Mouse (Mus musculus): ENCODE data around the gene Cds2. TPM values are rescaled to one million over a fixed set of nuclear protein-coding genes. Genes with fewer than 3 reads are reported as not detected.

The Cds2 gene
- polyA plus RNA-seq, 1 experiment: 181 TPM

- no peak for TF ChIP-seq POLR2A (IDR thresholded peaks at IDR 0.05; ENCODE audit: insufficient read depth, low read depth, low read length)
- TF ChIP-seq CTCF (IDR thresholded peaks at IDR 0.05; ENCODE audit: insufficient read depth, low read depth, low read length): no peak
- H3K27ac ChIP-seq (ENCODE audit: insufficient read depth, low read depth, low read length): no peak overlapping the region
- peaks cover 2% of the 10 kb centered on the region; the same call in 1 of the 2 replicates for H3K4me1 ChIP-seq (ENCODE audit: control insufficient read depth, insufficient read depth, low read length)
- WGBS: 94% methylated on average over 3 of the region's 3 CpGs
- H3K4me3 ChIP-seq (ENCODE audit: insufficient read depth, low read depth, low read length): no peak overlapping the region
These were observed 19.6 kb upstream of the Cds2 start for GRCm38 (mm10) chr2:132243370-132243769.

- Histone ChIP-seq H3K27ac (ENCODE audit: insufficient read depth, low read depth, low read length) (peak within 1 kb of the TSS; percentile 6; the same call in 1 of the 2 replicates), H3K4me1 (ENCODE audit: control insufficient read depth, insufficient read depth, low read length) (peaks cover 2% of the 10 kb centered on the region; the same call in 1 of the 2 replicates), H3K4me3 (ENCODE audit: insufficient read depth, low read depth, low read length) (peak within 1 kb of the TSS; percentile 71)
- WGBS: 6% methylated on average over 50 of the region's 50 CpGs
- peak; percentile 78 for TF ChIP-seq POLR2A (IDR thresholded peaks at IDR 0.05; ENCODE audit: insufficient read depth, low read depth, low read length)
- TF ChIP-seq CTCF (IDR thresholded peaks at IDR 0.05; ENCODE audit: insufficient read depth, low read depth, low read length): no peak
These were observed 15.2 kb upstream of the Cds2 start, which contains the start of gene Tmem230 for GRCm38 (mm10) chr2:132247539-132248313. TSS of gene Tmem230 (minus strand) at chr2:132247807.

DNA sequence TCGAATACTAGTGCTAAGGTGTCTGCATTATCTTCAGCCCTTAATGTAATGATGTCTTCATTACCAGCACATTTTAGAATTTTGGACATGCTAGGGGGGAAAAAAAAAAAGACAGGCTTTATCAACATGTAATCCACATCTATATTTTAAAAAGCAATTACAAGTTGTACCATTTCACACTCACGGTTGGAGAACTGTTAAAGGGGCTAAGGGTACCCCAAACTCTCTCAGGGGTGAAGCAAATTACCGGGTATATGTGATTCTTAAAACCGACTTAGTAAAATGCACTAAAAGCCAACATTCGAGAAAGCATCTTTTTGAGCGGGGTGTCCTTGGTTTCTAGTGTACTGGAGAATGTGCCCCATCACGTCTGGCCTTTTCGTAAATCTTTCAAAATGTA is 11.0 kb upstream of the Cds2 start:
- 6% methylated on average over 8 of the region's 8 CpGs for WGBS
- TF ChIP-seq POLR2A (IDR thresholded peaks at IDR 0.05; ENCODE audit: insufficient read depth, low read depth, low read length): no peak
- TF ChIP-seq CTCF (IDR thresholded peaks at IDR 0.05; ENCODE audit: insufficient read depth, low read depth, low read length): no peak
- Histone ChIP-seq H3K4me1 (ENCODE audit: control insufficient read depth, insufficient read depth, low read length) (peaks cover 2% of the 10 kb centered on the region; the same call in 1 of the 2 replicates), H3K27ac (ENCODE audit: insufficient read depth, low read depth, low read length) (no peak overlapping the region), H3K4me3 (ENCODE audit: insufficient read depth, low read depth, low read length) (no peak overlapping the region)

DNA sequence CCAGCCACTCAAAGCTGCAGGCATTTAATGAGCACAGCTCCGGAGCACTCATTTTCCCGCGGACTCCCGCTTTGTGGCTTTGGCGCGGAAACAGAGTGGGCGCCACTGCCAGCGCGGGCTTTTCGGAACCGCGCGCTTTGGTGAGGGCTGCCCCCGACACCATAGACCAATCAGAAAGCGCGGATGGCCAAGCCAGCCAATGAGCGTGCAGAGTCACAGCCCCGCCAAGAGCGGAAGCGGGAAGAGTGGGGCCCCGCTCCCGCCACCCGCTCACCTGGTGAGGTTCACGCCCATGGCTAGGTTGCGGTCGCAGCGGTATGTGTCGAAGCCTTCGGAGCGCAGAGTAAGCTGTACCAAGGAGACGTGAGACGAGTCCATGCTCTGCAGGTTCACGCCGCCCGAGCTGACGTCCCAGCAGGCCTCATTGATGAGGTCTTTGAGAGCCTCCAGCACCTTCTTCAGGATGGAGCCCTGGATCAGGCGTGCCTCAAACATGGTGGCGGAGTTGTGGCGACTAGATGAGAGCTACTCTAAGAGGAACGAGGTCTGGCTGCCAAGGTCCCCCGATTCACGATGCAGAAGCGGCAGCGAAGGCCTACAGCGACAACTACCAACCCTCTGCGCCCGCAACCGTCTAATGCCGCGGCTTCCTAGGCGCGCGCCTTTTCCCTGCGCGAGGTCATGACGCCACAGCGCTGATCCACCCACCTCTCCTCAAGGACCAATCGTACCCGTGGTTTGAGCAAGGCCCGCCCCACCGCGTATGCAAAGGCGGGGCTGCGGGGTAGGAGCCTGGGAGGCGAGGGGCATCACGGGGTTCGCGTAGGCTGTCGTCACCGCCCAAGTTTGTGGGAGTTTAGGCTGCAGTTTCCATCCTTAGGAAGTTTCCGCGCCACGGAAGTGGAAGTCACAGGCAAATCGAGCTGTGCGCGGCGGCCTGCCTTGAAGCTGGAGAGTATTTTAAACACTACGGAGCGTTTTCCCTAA is 10.1 kb upstream of the Cds2 start, which contains the start of gene Pcna:
Gene Pcna, minus strand, starts transcription at position 773 of the 987 bp plus-strand sequence.
- Histone ChIP-seq H3K4me3 (ENCODE audit: insufficient read depth, low read depth, low read length) (peak within 1 kb of the TSS; percentile 63), H3K4me1 (ENCODE audit: control insufficient read depth, insufficient read depth, low read length) (peaks cover 2% of the 10 kb centered on the region; the same call in 1 of the 2 replicates), H3K27ac (ENCODE audit: insufficient read depth, low read depth, low read length) (peak within 1 kb of the TSS; percentile 72)
- WGBS: under 1% methylated on average over 79 of the region's 79 CpGs
- peak; percentile 96 for TF ChIP-seq POLR2A (IDR thresholded peaks at IDR 0.05; ENCODE audit: insufficient read depth, low read depth, low read length)
- TF ChIP-seq CTCF (IDR thresholded peaks at IDR 0.05; ENCODE audit: insufficient read depth, low read depth, low read length): no peak

- 2% methylated on average over 7 of the region's 7 CpGs for WGBS
- no peak for TF ChIP-seq POLR2A (IDR thresholded peaks at IDR 0.05; ENCODE audit: insufficient read depth, low read depth, low read length)
- TF ChIP-seq CTCF (IDR thresholded peaks at IDR 0.05; ENCODE audit: insufficient read depth, low read depth, low read length): no peak
- Histone ChIP-seq H3K4me1 (ENCODE audit: control insufficient read depth, insufficient read depth, low read length) (no peaks in the 10 kb centered on the region), H3K27ac (ENCODE audit: insufficient read depth, low read depth, low read length) (no peak overlapping the region; the same call in 1 of the 2 replicates), H3K4me3 (ENCODE audit: insufficient read depth, low read depth, low read length) (peak overlapping the region; percentile 63; the same call in 1 of the 2 replicates)
These were observed 9.3 kb upstream of the Cds2 start for GRCm38 (mm10) chr2:132253603-132254002.

GRCm38 (mm10) chr2:132257350-132258068 is 5.4 kb upstream of the Cds2 start:
- H3K4me1 ChIP-seq (ENCODE audit: control insufficient read depth, insufficient read depth, low read length): no peaks in the 10 kb centered on the region
- no peak overlapping the region for H3K4me3 ChIP-seq (ENCODE audit: insufficient read depth, low read depth, low read length)
- TF ChIP-seq POLR2A (IDR thresholded peaks at IDR 0.05; ENCODE audit: insufficient read depth, low read depth, low read length): no peak
- TF ChIP-seq CTCF (IDR thresholded peaks at IDR 0.05; ENCODE audit: insufficient read depth, low read depth, low read length): no peak
- H3K27ac ChIP-seq (ENCODE audit: insufficient read depth, low read depth, low read length): no peak overlapping the region
- WGBS: 94% methylated on average over 6 of the region's 6 CpGs

DNA sequence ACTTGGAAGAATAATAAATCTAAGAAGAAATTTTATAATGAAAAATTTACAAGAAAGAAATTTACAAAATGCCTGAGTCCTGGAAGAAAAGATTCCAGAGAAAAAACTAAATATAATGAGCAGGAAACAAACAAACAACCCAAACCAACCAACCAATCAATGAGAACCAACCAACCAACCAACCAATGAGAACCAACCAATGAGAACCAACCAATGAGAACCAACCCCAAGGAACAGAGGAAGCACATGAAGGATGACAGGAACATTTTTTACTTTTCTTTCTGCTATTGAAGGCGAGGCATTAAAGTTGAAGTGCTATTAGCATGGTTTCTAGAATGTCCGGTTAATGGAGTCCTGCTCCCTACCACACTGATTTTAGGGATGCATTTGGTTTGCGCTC is 2.3 kb upstream of the Cds2 start:
- TF ChIP-seq POLR2A (IDR thresholded peaks at IDR 0.05; ENCODE audit: insufficient read depth, low read depth, low read length) (no peak), CTCF (IDR thresholded peaks at IDR 0.05; ENCODE audit: insufficient read depth, low read depth, low read length) (no peak)
- Histone ChIP-seq H3K4me3 (ENCODE audit: insufficient read depth, low read depth, low read length) (no peak overlapping the region), H3K4me1 (ENCODE audit: control insufficient read depth, insufficient read depth, low read length) (no peaks in the 10 kb centered on the region), H3K27ac (ENCODE audit: insufficient read depth, low read depth, low read length) (no peak overlapping the region)
- WGBS: 94% methylated on average over 3 of the region's 3 CpGs

DNA sequence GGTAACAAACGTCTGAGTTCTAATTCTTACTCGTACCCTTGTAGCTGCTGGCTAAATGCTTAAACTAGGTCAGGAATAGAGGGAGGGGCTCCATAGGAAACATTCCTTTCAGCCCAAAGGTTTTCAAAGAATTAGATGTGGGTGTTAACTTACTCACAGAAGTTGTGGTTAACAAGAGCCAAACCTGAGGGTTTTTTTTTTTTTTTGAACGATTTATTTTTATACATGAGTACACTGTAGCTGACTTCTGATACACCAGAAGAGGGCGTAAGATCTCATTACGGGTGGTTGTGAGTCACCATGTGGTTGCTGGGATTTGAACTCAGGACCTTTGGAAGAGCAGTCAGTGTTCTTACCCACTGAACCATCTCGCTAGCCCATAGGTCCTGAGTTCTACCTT is 773 bp upstream of the Cds2 start:
- 56% methylated on average over 6 of the region's 6 CpGs for WGBS
- no peak overlapping the region for H3K27ac ChIP-seq (ENCODE audit: insufficient read depth, low read depth, low read length)
- TF ChIP-seq CTCF (IDR thresholded peaks at IDR 0.05; ENCODE audit: insufficient read depth, low read depth, low read length): no peak
- H3K4me1 ChIP-seq (ENCODE audit: control insufficient read depth, insufficient read depth, low read length): no peaks in the 10 kb centered on the region
- no peak overlapping the region for H3K4me3 ChIP-seq (ENCODE audit: insufficient read depth, low read depth, low read length)

Data from olfactory bulb, adult 2 months (tissue).